Mouse (Mus musculus): ENCODE data around the gene Tmem63a. TPM values are rescaled to one million over a fixed set of nuclear protein-coding genes. Genes with fewer than 3 reads are reported as not detected.

The Tmem63a gene
- total and polyA plus RNA-seq, 3 experiments: 0.89 to 3.0 (median 2.2) TPM

DNA sequence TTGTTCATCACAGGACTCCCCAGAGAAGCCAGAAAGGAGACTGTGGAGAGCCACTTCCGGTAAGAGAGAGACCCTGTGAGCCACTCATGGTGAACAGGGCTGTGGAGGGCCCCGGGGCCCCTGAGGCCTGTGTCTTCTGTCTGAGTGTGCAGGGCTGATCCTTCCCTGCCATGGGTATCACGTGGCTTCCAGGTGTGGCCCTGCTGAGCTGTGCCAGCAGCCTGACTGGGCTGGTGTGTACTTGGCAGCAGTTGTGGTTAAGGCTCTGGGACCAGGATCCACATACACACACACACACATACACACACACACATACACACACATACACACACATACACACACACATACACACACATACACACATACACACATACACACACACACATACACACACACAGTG lies 15.8 kb downstream of the Tmem63a start:
- peaks cover 0 to 48% of the 10 kb centered on the region in 2 experiments for H3K36me3 ChIP-seq (replicated peaks in 1 of 2; ENCODE audit: control insufficient read depth in 1 of 2, insufficient read depth in 1 of 2, low read length in 1 of 2)
- TF ChIP-seq USF2 (conservative IDR thresholded peaks at IDR 0.05; ENCODE audit: low read depth, low read length) (no peak), JUND (conservative IDR thresholded peaks at IDR 0.05; ENCODE audit: low read depth, low read length) (no peak), IRF4 (IDR thresholded peaks at IDR 0.05; ENCODE audit: low read depth, low read length) (no peak), GABPA (IDR thresholded peaks at IDR 0.05; ENCODE audit: insufficient replicate concordance, low read depth, low read length) (no peak), CHD2 (IDR thresholded peaks at IDR 0.05; ENCODE audit: low read length) (no peak), TCF12 (IDR thresholded peaks at IDR 0.05; ENCODE audit: low read depth, low read length) (no peak), ZKSCAN1 (IDR thresholded peaks at IDR 0.05; ENCODE audit: borderline replicate concordance, low read depth, low read length) (no peak), SMC3 (IDR thresholded peaks at IDR 0.05; ENCODE audit: low read depth, low read length) (no peak), ZNF384 (IDR thresholded peaks at IDR 0.05; ENCODE audit: low read depth, low read length) (no peak), USF1 (IDR thresholded peaks at IDR 0.05; ENCODE audit: low read depth, low read length) (no peak), HCFC1 (IDR thresholded peaks at IDR 0.05; ENCODE audit: low read depth, low read length) (no peak), RCOR1 (conservative IDR thresholded peaks at IDR 0.05; ENCODE audit: low read depth, low read length) (no peak)
- dilution Hi-C loops (cut with MboI; ENCODE audit: extremely low pct_ligation_motif_present, extremely low pct_unique_long_range_greater_than_20kb, low sequenced_read_pairs): no loop called here

GRCm38 (mm10) chr1:180958797-180959196 lies 16.7 kb downstream of the Tmem63a start:
- Histone ChIP-seq H3K4me2 (ENCODE audit: insufficient read depth, low read depth, poor library complexity, severe bottlenecking) (no peak overlapping the region), H3K9ac (ENCODE audit: insufficient read depth, low read depth) (no peak overlapping the region), H3K4me1 (ENCODE audit: control insufficient read depth in 1 of 2, insufficient read depth in 2 of 2) (peaks cover 6 to 19% of the 10 kb centered on the region in 2 experiments; a peak in 3 of 4 replicates), H3K27me3 (replicated peaks) (no peaks in the 10 kb centered on the region), H3K36me3 (replicated peaks in 1 of 2; ENCODE audit: control insufficient read depth in 1 of 2, insufficient read depth in 1 of 2, low read length in 1 of 2) (peaks cover 0 to 50% of the 10 kb centered on the region in 2 experiments), H3K9me3 (replicated peaks; ENCODE audit: low read length) (no peaks in the 10 kb centered on the region), H3K79me2 (replicated peaks; ENCODE audit: control insufficient read depth, extremely low read depth, insufficient read depth, poor library complexity, severe bottlenecking) (no peaks in the 10 kb centered on the region), H3K4me3 (replicated peaks in 1 of 3; ENCODE audit: low read depth in 2 of 3, low read length in 2 of 3, poor library complexity in 1 of 3) (no peak overlapping the region), H3K27ac (ENCODE audit: insufficient read depth, low read depth) (no peak overlapping the region)
- dilution Hi-C loops (cut with MboI; ENCODE audit: extremely low pct_ligation_motif_present, extremely low pct_unique_long_range_greater_than_20kb, low sequenced_read_pairs) (no loop called here), in situ Hi-C loops (cut with MboI; ENCODE audit: low pct_ligation_motif_present, low pct_unique_long_range_greater_than_20kb, low sequenced_read_pairs) (no loop called here)
- TF ChIP-seq ZMIZ1 (IDR thresholded peaks at IDR 0.05; ENCODE audit: low read depth, low read length) (no peak), ZNF384 (IDR thresholded peaks at IDR 0.05; ENCODE audit: low read depth, low read length) (peak; percentile 33; the same call in 1 of the 2 replicates)
- DNase-seq (ENCODE audit: extremely low read depth): no peak

More for the DNA sequence above, 15.8 kb downstream of the Tmem63a start:
- no peak overlapping the region for H3K4me2 ChIP-seq (ENCODE audit: insufficient read depth, low read depth, poor library complexity, severe bottlenecking)
- in situ Hi-C loops (cut with MboI; ENCODE audit: low pct_ligation_motif_present, low pct_unique_long_range_greater_than_20kb, low sequenced_read_pairs): no loop called here
- no peak overlapping the region for H3K9ac ChIP-seq (ENCODE audit: insufficient read depth, low read depth)
- no peak overlapping the region for H3K4me3 ChIP-seq (replicated peaks in 1 of 3; ENCODE audit: low read depth in 2 of 3, low read length in 2 of 3, poor library complexity in 1 of 3)
- H3K9me3 ChIP-seq (replicated peaks; ENCODE audit: low read length): no peaks in the 10 kb centered on the region
- peaks cover 6 to 19% of the 10 kb centered on the region in 2 experiments; a peak in 3 of 4 replicates for H3K4me1 ChIP-seq (ENCODE audit: control insufficient read depth in 1 of 2, insufficient read depth in 2 of 2)
- H3K27ac ChIP-seq (ENCODE audit: insufficient read depth, low read depth): no peak overlapping the region
- no peaks in the 10 kb centered on the region for H3K79me2 ChIP-seq (replicated peaks; ENCODE audit: control insufficient read depth, extremely low read depth, insufficient read depth, poor library complexity, severe bottlenecking)
- no peak for DNase-seq (ENCODE audit: extremely low read depth)
- no peaks in the 10 kb centered on the region for H3K27me3 ChIP-seq (replicated peaks)

- H3K9me3 ChIP-seq (replicated peaks; ENCODE audit: low read length): no peaks in the 10 kb centered on the region
- no peaks in the 10 kb centered on the region for H3K27me3 ChIP-seq (replicated peaks)
- no peak overlapping the region for H3K27ac ChIP-seq (ENCODE audit: insufficient read depth, low read depth)
- TF ChIP-seq MAX (IDR thresholded peaks at IDR 0.05; ENCODE audit: low read length) (no peak), ZMIZ1 (IDR thresholded peaks at IDR 0.05; ENCODE audit: low read depth, low read length) (no peak), BHLHE40 (IDR thresholded peaks at IDR 0.05; ENCODE audit: low read depth, low read length) (no peak), NELFE (IDR thresholded peaks at IDR 0.05; ENCODE audit: low read depth, low read length) (no peak), CHD2 (IDR thresholded peaks at IDR 0.05; ENCODE audit: low read length) (no peak), USF1 (IDR thresholded peaks at IDR 0.05; ENCODE audit: low read depth, low read length) (no peak), ZNF384 (IDR thresholded peaks at IDR 0.05; ENCODE audit: low read depth, low read length) (no peak), KAT2A (IDR thresholded peaks at IDR 0.05; ENCODE audit: insufficient replicate concordance, low read length) (no peak), MXI1 (IDR thresholded peaks at IDR 0.05; ENCODE audit: low read depth, low read length) (no peak), ETS1 (conservative IDR thresholded peaks at IDR 0.05; ENCODE audit: low read depth, low read length) (no peak), CHD1 (IDR thresholded peaks at IDR 0.05; ENCODE audit: low read depth, low read length) (no peak), POLR2AphosphoS2 (IDR thresholded peaks at IDR 0.05; ENCODE audit: low read depth, low read length) (no peak)
- H3K9ac ChIP-seq (ENCODE audit: insufficient read depth, low read depth): no peak overlapping the region
- H3K4me2 ChIP-seq (ENCODE audit: insufficient read depth, low read depth, poor library complexity, severe bottlenecking): no peak overlapping the region
- in situ Hi-C loops (cut with MboI; ENCODE audit: low pct_ligation_motif_present, low pct_unique_long_range_greater_than_20kb, low sequenced_read_pairs): no loop called here
- H3K36me3 ChIP-seq (replicated peaks in 1 of 2; ENCODE audit: control insufficient read depth in 1 of 2, insufficient read depth in 1 of 2, low read length in 1 of 2): peaks cover 3 to 39% of the 10 kb centered on the region in 2 experiments
- H3K4me3 ChIP-seq (replicated peaks in 1 of 3; ENCODE audit: low read depth in 2 of 3, low read length in 2 of 3, poor library complexity in 1 of 3): no peak overlapping the region
- dilution Hi-C loops (cut with MboI; ENCODE audit: extremely low pct_ligation_motif_present, extremely low pct_unique_long_range_greater_than_20kb, low sequenced_read_pairs): no loop called here
- no peaks in the 10 kb centered on the region for H3K4me1 ChIP-seq (ENCODE audit: control insufficient read depth in 1 of 2, insufficient read depth in 2 of 2)
- no peaks in the 10 kb centered on the region for H3K79me2 ChIP-seq (replicated peaks; ENCODE audit: control insufficient read depth, extremely low read depth, insufficient read depth, poor library complexity, severe bottlenecking)
- no peak for DNase-seq (ENCODE audit: extremely low read depth)
Observed at GRCm38 (mm10) chr1:180965786-180966185, 23.6 kb downstream of the Tmem63a start.
